Mouse (Mus musculus) forebrain, embryonic 14.5 days (tissue): ENCODE data around the gene Fkbp6. TPM values are rescaled to one million over a fixed set of nuclear protein-coding genes. Genes with fewer than 3 reads are reported as not detected.

ENCODE experiments used
- ATAC-seq: fragments of 200-750 bp; cut with Nextera tagmentation; 2 replicates; pipeline ENCODE4 v1.8.0; 2017; ENCODE audit warnings: mild to moderate bottlenecking, moderate library complexity
- DNase-seq: peaks from one replicate; pipeline ENCODE4 v3.0.0-alpha.2; 2015; ENCODE audit warnings: low spot score
- H3K27ac ChIP-seq: fragments of 300-500 bp; sonication (generic); 2 replicates; pipeline ENCODE4 v1.5.1; 2014; ENCODE audit warnings: low read depth, mild to moderate bottlenecking, control low read depth, low read length, moderate library complexity
- H3K27me3 ChIP-seq: fragments of 300-500 bp; sonication (generic); replicated peaks from 2 replicates; pipeline ENCODE4 v1.6.1; 2014; ENCODE audit warnings: low read length, control low read depth, mixed read lengths; ENCODE audit not compliant: control insufficient read depth, insufficient read depth
- H3K36me3 ChIP-seq: fragments of 300-500 bp; sonication (generic); 2 replicates; pipeline ENCODE4 v1.6.1; 2014; ENCODE audit warnings: low read length, control low read depth; ENCODE audit not compliant: control insufficient read depth, insufficient read depth
- H3K4me1 ChIP-seq: fragments of 300-500 bp; sonication (generic); 2 replicates; pipeline ENCODE4 v1.6.1; 2014; ENCODE audit warnings: antibody characterized with exemption, low read length, control low read depth; ENCODE audit not compliant: control insufficient read depth, insufficient read depth
- H3K4me2 ChIP-seq: fragments of 300-500 bp; sonication (generic); 2 replicates; pipeline ENCODE4 v1.6.1; 2014; ENCODE audit warnings: mild to moderate bottlenecking, control low read depth, low read length
- H3K4me3 ChIP-seq: fragments of 300-500 bp; sonication (generic); 2 replicates; pipeline ENCODE4 v1.5.1; 2014; ENCODE audit warnings: low read depth, low read length, control low read depth
- H3K9ac ChIP-seq: fragments of 300-500 bp; sonication (generic); 2 replicates; pipeline ENCODE4 v1.6.1; 2014; ENCODE audit warnings: mild to moderate bottlenecking, low read length, control low read depth, moderate library complexity
- H3K9me3 ChIP-seq: fragments of 300-500 bp; sonication (generic); replicated peaks from 2 replicates; pipeline ENCODE4 v1.6.1; 2016; ENCODE audit warnings: low read length, control low read depth, mixed read lengths; ENCODE audit not compliant: control insufficient read depth
- WGBS: fragments of 180-500 bp; shearing (Covaris S2); extraction: QIAGEN DNeasy Blood & Tissue Kit; methylation state at CpG from one replicate; pipeline ENCODE4 v1.1.7; 2014; 5-methylcytosine and 5-hydroxymethylcytosine counted together
- polyA plus RNA-seq: library from polyadenylated mRNA; unstranded; fragments of >200 nt; fragmentation: Nextera tagmentation; extraction: Ambion mirVana; gene quantifications from 2 replicates; pipeline ENCODE4 v1.2.1, GENCODE M21; 2014

The Fkbp6 gene
- polyA plus RNA-seq, 1 experiment from 2014 or later: not detected

GRCm38 (mm10) chr5:135302454-135302853, 47.4 kb downstream of the Fkbp6 start:
- DNase-seq: no peak
- H3K4me3 ChIP-seq: no peak overlapping the region
- H3K9ac ChIP-seq: no peak overlapping the region
- no peaks in the 10 kb centered on the region for H3K36me3 ChIP-seq
- H3K27me3 ChIP-seq: no peaks in the 10 kb centered on the region
- H3K4me1 ChIP-seq: no peaks in the 10 kb centered on the region
- H3K4me2 ChIP-seq: no peak overlapping the region
- no peaks in the 10 kb centered on the region for H3K9me3 ChIP-seq
- no peak overlapping the region for H3K27ac ChIP-seq
- ATAC-seq: no peak
- 86% methylated on average over 3 of the region's 3 CpGs for WGBS

GRCm38 (mm10) chr5:135301916-135302315, 47.9 kb downstream of the Fkbp6 start:
- 33% methylated on average over 3 of the region's 3 CpGs for WGBS
- Histone ChIP-seq H3K4me1 (no peaks in the 10 kb centered on the region), H3K9me3 (no peaks in the 10 kb centered on the region), H3K4me2 (no peak overlapping the region), H3K27ac (no peak overlapping the region), H3K27me3 (no peaks in the 10 kb centered on the region), H3K36me3 (no peaks in the 10 kb centered on the region), H3K9ac (no peak overlapping the region), H3K4me3 (no peak overlapping the region)
- ATAC-seq (no peak), DNase-seq (no peak)

- Histone ChIP-seq H3K9me3 (no peaks in the 10 kb centered on the region), H3K9ac (no peak overlapping the region), H3K4me2 (no peak overlapping the region), H3K4me1 (no peaks in the 10 kb centered on the region), H3K4me3 (no peak overlapping the region), H3K27me3 (no peaks in the 10 kb centered on the region), H3K27ac (no peak overlapping the region), H3K36me3 (no peaks in the 10 kb centered on the region)
- no peak for DNase-seq
- no peak for ATAC-seq
- 86% methylated on average over 2 of the region's 2 CpGs for WGBS
Measured at GRCm38 (mm10) chr5:135292001-135292400, 57.8 kb downstream of the Fkbp6 start.

DNA sequence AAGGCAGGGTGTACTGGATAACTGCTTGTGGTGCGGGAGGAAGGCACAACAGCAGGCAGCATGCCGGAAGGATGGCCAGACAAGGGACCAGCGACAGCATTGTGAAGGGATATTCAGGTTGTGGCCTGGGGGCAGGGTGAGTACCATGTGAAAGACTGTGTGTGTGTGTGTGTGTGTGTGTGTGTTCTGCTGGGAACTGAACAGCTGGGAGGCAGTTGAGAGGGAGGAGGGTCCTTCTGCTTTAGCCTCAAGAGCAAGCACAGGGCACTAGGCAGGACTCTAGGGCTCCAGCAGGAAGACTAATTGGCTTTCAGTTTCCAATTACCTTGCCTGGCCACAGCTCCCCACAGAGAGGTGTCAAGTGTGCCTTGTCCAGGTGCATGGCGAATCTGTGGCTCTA, 58.7 kb downstream of the Fkbp6 start:
- Histone ChIP-seq H3K9me3 (no peaks in the 10 kb centered on the region), H3K4me2 (no peak overlapping the region), H3K9ac (no peak overlapping the region), H3K27me3 (no peaks in the 10 kb centered on the region), H3K4me1 (no peaks in the 10 kb centered on the region), H3K4me3 (no peak overlapping the region), H3K27ac (no peak overlapping the region), H3K36me3 (no peaks in the 10 kb centered on the region)
- DNase-seq: no peak
- ATAC-seq: no peak
- 40% methylated on average over 4 of the region's 4 CpGs for WGBS

GRCm38 (mm10) chr5:135290703-135291102, 59.1 kb downstream of the Fkbp6 start:
- no peak overlapping the region for H3K27ac ChIP-seq
- 82% methylated on average over 6 of the region's 6 CpGs for WGBS

DNA sequence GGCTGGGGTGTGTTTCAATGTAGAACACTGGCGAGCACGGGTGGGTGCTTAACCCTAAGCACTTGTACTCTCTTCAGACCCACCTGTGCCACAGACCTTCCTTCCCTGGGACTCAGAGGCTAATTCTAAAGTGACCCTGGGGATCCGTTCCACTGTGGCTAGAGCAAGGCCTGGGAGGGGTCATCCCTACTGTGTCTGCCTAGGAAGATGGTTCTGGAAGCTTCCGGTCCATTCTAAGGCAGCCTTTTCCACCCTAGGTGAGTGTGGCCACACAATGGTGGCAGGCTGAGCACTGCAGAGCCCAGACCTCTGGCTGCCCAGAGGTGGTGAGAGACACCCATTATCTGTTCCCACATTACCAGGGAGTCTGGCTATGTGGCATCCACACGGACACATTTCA, 62.9 kb downstream of the Fkbp6 start:
- no peak overlapping the region for H3K9ac ChIP-seq
- ATAC-seq: no peak

More at GRCm38 (mm10) chr5:135290703-135291102, 59.1 kb downstream of the Fkbp6 start:
- H3K9ac ChIP-seq: no peak overlapping the region
- H3K9me3 ChIP-seq: no peaks in the 10 kb centered on the region
- H3K27me3 ChIP-seq: no peaks in the 10 kb centered on the region
- H3K4me2 ChIP-seq: no peak overlapping the region
- no peaks in the 10 kb centered on the region for H3K4me1 ChIP-seq
- no peak overlapping the region for H3K4me3 ChIP-seq
- no peaks in the 10 kb centered on the region for H3K36me3 ChIP-seq
- DNase-seq (no peak), ATAC-seq (no peak)

GRCm38 (mm10) chr5:135286185-135286584, 63.7 kb downstream of the Fkbp6 start:
- Histone ChIP-seq H3K36me3 (no peaks in the 10 kb centered on the region), H3K27me3 (no peaks in the 10 kb centered on the region), H3K4me3 (no peak overlapping the region), H3K4me2 (no peak overlapping the region), H3K9me3 (no peaks in the 10 kb centered on the region), H3K9ac (no peak overlapping the region), H3K27ac (no peak overlapping the region), H3K4me1 (no peaks in the 10 kb centered on the region)
- under 1% methylated on average over 6 of the region's 6 CpGs for WGBS
- peak; percentile 88 for DNase-seq
- peak; percentile 83 for ATAC-seq

More for the DNA sequence above, 62.9 kb downstream of the Fkbp6 start:
- Histone ChIP-seq H3K27ac (no peak overlapping the region), H3K9me3 (no peaks in the 10 kb centered on the region), H3K4me2 (no peak overlapping the region), H3K36me3 (no peaks in the 10 kb centered on the region), H3K4me1 (no peaks in the 10 kb centered on the region), H3K4me3 (no peak overlapping the region), H3K27me3 (no peaks in the 10 kb centered on the region)
- 86% methylated on average over 5 of the region's 5 CpGs for WGBS
- DNase-seq: no peak

DNA sequence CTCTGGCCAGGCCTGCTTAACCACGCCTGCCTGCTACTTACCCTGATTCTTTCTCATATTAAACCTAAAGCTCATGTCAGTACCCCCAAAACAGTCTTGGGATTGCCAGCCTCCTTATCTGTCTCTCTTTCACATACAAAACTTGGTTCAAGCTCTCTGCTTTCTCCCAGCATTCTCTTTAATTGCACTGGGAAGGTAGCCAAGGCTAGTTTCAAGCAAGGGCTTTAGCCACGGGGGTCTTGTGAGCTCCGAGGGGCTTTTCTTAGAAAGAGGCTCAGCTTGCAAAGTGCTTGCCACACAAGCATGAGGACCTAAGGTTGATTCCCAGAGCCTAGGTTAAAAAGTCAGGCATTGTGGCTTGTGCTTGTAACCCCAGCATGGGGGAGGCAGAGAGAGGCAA, 64.6 kb downstream of the Fkbp6 start:
- Histone ChIP-seq H3K9me3 (no peaks in the 10 kb centered on the region), H3K27me3 (no peaks in the 10 kb centered on the region), H3K27ac (peak overlapping the region; percentile 9; the same call in 1 of the 2 replicates), H3K9ac (no peak overlapping the region), H3K36me3 (no peaks in the 10 kb centered on the region), H3K4me2 (no peak overlapping the region), H3K4me3 (no peak overlapping the region), H3K4me1 (no peaks in the 10 kb centered on the region)
- peak; percentile 69 for DNase-seq
- WGBS: 23% methylated on average over 3 of the region's 3 CpGs
- no peak for ATAC-seq

- peaks cover 7% of the 10 kb centered on the region; the same call in 1 of the 2 replicates for H3K4me1 ChIP-seq
- no peak overlapping the region for H3K27ac ChIP-seq
- H3K27me3 ChIP-seq: no peaks in the 10 kb centered on the region
- H3K4me3 ChIP-seq: no peak overlapping the region
- WGBS: 76% methylated on average over 9 of the region's 9 CpGs
- no peak overlapping the region for H3K9ac ChIP-seq
- no peaks in the 10 kb centered on the region for H3K9me3 ChIP-seq
- H3K4me2 ChIP-seq: no peak overlapping the region
- peak; percentile 10 for DNase-seq
- no peak for ATAC-seq
- H3K36me3 ChIP-seq: no peaks in the 10 kb centered on the region
Measured at GRCm38 (mm10) chr5:135280226-135280625, 69.6 kb downstream of the Fkbp6 start.
